Mouse (Mus musculus): ENCODE results near the gene Syngr3. TPM values are rescaled to one million over a fixed set of nuclear protein-coding genes. Genes with fewer than 3 reads are reported as not detected.

The Syngr3 gene
- total and polyA plus RNA-seq, 3 experiments = 0.15 to 0.68 TPM; not detected in 1

DNA sequence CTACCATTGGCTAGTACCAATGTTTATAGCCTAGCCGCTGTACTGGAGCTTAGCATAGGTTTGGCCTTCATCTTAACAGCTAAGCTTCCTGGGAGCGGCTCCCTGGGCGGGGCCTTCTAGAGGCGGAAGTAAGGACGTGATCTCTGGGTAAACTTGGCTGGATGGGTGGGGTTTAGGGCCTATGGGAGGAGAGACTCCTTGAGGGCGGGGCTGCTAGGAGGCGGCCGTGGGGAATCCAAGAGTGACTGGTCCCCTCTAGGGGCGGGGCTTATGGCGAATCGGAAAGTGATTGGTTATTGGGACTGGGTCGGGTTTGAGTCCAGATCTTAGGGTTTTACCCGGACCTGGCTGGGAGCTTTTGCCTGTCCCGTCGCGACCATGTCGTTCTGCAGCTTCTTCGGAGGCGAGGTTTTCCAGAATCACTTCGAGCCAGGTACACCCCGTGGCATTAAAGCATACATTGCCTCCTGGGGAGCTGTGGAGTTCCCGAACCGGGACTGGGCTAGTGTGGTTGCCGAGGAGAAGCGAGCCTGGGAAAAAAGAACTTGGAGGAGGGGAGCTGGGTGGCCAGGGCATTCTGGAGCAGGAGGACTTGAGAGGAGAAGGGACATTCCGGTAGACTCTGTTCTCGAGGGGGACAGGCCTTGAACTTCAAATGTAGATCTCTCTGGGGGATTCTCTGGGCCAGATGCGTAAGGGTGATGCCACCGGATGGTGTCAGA, 46.7 kb upstream of the Syngr3 start, which contains the start of gene Msrb1 (continued):
- TF ChIP-seq E2F4 (IDR thresholded peaks at IDR 0.05; ENCODE audit: borderline replicate concordance, low read depth, low read length) = no peak
- TF ChIP-seq ZKSCAN1 (IDR thresholded peaks at IDR 0.05; ENCODE audit: low read depth, low read length) = no peak
- no peak for TF ChIP-seq UBTF (IDR thresholded peaks at IDR 0.05; ENCODE audit: borderline replicate concordance, insufficient read depth, low read depth, low read length)
- TF ChIP-seq MXI1 (IDR thresholded peaks at IDR 0.05; ENCODE audit: low read depth, low read length) = no peak; the same call in none of the 2 replicates
- TF ChIP-seq MAZ (IDR thresholded peaks at IDR 0.05; ENCODE audit: low read depth, low read length) = peak; percentile 64; the same call in 1 of the 2 replicates
- no peak for TF ChIP-seq RCOR1 (IDR thresholded peaks at IDR 0.05; ENCODE audit: low read depth, low read length)
- TF ChIP-seq NRF1 (IDR thresholded peaks at IDR 0.05; ENCODE audit: insufficient read depth, low read depth, low read length, poor library complexity, severe bottlenecking) = no peak
- no peak for TF ChIP-seq CHD1 (IDR thresholded peaks at IDR 0.05; ENCODE audit: low read depth, low read length)
- TF ChIP-seq MAX (IDR thresholded peaks at IDR 0.05; ENCODE audit: low read length) = no peak
- peak; percentile 69 for TF ChIP-seq NELFE (IDR thresholded peaks at IDR 0.05; ENCODE audit: low read depth, low read length)
- TF ChIP-seq ZC3H11A (IDR thresholded peaks at IDR 0.05; ENCODE audit: low read depth, low read length) = no peak
- TF ChIP-seq USF2 (IDR thresholded peaks at IDR 0.05; ENCODE audit: borderline replicate concordance in 1 of 2, insufficient read depth in 1 of 2, low read depth in 1 of 2, low read length in 2 of 2) = no peak

DNA sequence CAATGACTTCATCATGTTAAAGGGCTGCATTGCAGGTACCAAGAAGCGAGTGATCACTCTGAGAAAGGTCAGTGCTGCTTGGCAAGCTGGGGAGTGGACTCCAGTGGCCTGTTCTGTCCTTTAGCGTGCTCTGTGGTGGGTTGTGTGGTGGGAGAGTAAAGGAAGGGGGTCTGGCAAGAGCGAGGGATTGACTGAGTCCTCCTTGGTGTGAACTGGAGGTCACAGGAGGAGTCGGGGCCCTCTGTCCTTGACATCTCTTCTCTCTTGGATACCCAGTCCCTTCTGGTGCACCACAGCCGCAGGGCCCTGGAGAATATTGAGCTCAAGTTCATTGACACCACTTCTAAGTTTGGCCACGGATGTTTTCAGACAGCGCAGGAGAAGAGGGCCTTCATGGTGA, 45.7 kb upstream of the Syngr3 start:
- no peak for TF ChIP-seq SMC3 (IDR thresholded peaks at IDR 0.05; ENCODE audit: low read depth, low read length)
- no peak for TF ChIP-seq ELF1 (IDR thresholded peaks at IDR 0.05; ENCODE audit: low read depth, low read length)
- TF ChIP-seq MEF2A (IDR thresholded peaks at IDR 0.05; ENCODE audit: extremely low read depth, insufficient replicate concordance, low read depth, low read length, poor library complexity, severe bottlenecking) = no peak
- TF ChIP-seq POLR2A (IDR thresholded peaks at IDR 0.05; ENCODE audit: control insufficient read depth in 1 of 2, insufficient read depth in 1 of 2, low read depth in 1 of 2, low read length in 2 of 2, poor library complexity in 1 of 2) = no peak
- TF ChIP-seq CHD1 (IDR thresholded peaks at IDR 0.05; ENCODE audit: low read depth, low read length) = no peak
- TF ChIP-seq ZMIZ1 (IDR thresholded peaks at IDR 0.05; ENCODE audit: low read depth, low read length) = no peak
- TF ChIP-seq CHD2 (IDR thresholded peaks at IDR 0.05; ENCODE audit: low read length) = no peak
- TF ChIP-seq TAL1 (IDR thresholded peaks at IDR 0.05; ENCODE audit: low read length) = no peak
- no peak for TF ChIP-seq SIN3A (IDR thresholded peaks at IDR 0.05; ENCODE audit: low read length)
- TF ChIP-seq MXI1 (IDR thresholded peaks at IDR 0.05; ENCODE audit: low read depth, low read length) = no peak
- no peak for TF ChIP-seq KAT2A (conservative IDR thresholded peaks at IDR 0.05; ENCODE audit: low read depth, low read length)
- Histone ChIP-seq H3K36me3 (ENCODE audit: control insufficient read depth in 1 of 2, insufficient read depth in 2 of 2, low read length in 2 of 2) (peaks cover 0 to 10% of the 10 kb centered on the region in 2 experiments; a peak in 1 of 4 replicates), H3K27ac (ENCODE audit: control insufficient read depth, low read depth, low read length) (no peak overlapping the region; the same call in 1 of the 2 replicates), H3K27me3 (ENCODE audit: control insufficient read depth in 1 of 2, insufficient read depth in 2 of 2, low read length in 2 of 2) (no peaks in the 10 kb centered on the region), H3K4me1 (ENCODE audit: control insufficient read depth in 1 of 2, insufficient read depth in 2 of 2, low read length in 2 of 2) (peaks cover 0 to 17% of the 10 kb centered on the region in 2 experiments; a peak in 2 of 4 replicates), H3K9me3 (replicated peaks; ENCODE audit: insufficient read depth, low read length) (no peaks in the 10 kb centered on the region), H3K4me3 (ENCODE audit: control insufficient read depth in 1 of 2, insufficient read depth in 1 of 2, low read depth in 2 of 2, low read length in 2 of 2) (peak overlapping the region; percentile 69 to 76), H3K79me2 (ENCODE audit: control insufficient read depth, insufficient read depth, low read length, poor library complexity) (peaks cover 2% of the 10 kb centered on the region; the same call in 1 of the 2 replicates), H3K9ac (ENCODE audit: control insufficient read depth, low read depth, low read length, poor library complexity, severe bottlenecking) (peak overlapping the region; percentile 83)
- DNase-seq (ENCODE audit: low read depth, low spot score) = no peak
